In the genomic region with DNA sequence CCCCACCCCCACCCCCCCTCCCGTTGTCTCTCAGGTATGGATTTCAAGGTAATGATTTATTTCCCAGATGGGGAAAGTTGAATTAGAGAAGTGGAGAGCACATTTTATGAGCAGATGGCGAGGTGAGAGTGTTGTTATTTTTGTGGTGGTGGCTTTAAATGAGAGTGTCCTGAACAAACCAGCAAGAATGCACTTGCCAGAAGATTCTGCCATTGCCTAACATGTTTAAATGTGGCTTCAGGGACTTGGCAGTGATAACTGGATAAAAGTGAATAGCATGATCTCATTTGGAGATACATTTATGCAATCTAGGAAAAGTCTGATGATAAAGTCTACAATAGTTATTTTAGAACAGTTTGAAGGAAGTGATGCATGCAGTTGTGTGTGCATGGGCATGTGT, we compare ENCODE assay signal across 33 mouse cellular contexts. TPM values are rescaled to one million over a fixed set of nuclear protein-coding genes. Genes with fewer than 3 reads are reported as not detected.
DNase-seq lines count a peak whose midpoint lies in the region; ATAC-seq and TF ChIP-seq lines count a peak whose summit lies in the region.
"Had no signal": no experiment of that assay in that cellular context is flagged by ENCODE, and none has a peak within 500 bp of the region (broad histone marks: within the 10 kb centered on the region; RNA-seq: fewer than 3 reads in every experiment).

No protein-coding gene starts in this region.

- no peaks in the 10 kb centered on the region; the same call in 1 of the 2 replicates for H3K79me2 ChIP-seq in heart, adult 2 months (replicated peaks; ENCODE audit: control insufficient read depth, insufficient read depth, low read length)

- no peak for ATAC-seq in forebrain, embryonic 14.5 days
- ATAC-seq: activated CD4-positive, CD25-positive, alpha-beta regulatory T cell, adult 4 months; CD4-positive, CD25-positive, alpha-beta regulatory T cell, adult 4 months; forebrain, postnatal 0 days; inflammation-experienced regulatory T-cells, adult 6 months; midbrain, embryonic 15.5 days had no signal

- TF ChIP-seq CTCF in heart, adult 2 months (IDR thresholded peaks at IDR 0.05), result no peak
- no peak for TF ChIP-seq CTCF in layer of hippocampus, adult 2 months (conservative IDR thresholded peaks at IDR 0.05)

- no peak for DNase-seq in heart, adult 2 months
- DNase-seq in heart, postnatal 36 days, result no peak
- DNase-seq in layer of hippocampus, adult 2 months (ENCODE audit: low spot score in 2 of 2), result no peak
- no peak for DNase-seq in layer of hippocampus, adult 18-20 months (ENCODE audit: low spot score in 2 of 2)
- DNase-seq in adipocyte (ENCODE audit: low spot score), result peak; percentile 82
- peak; percentile 70 for DNase-seq in fat pad, adult 2 months (ENCODE audit: extremely low read depth, low read depth, low spot score)
- no peak for DNase-seq in forebrain, embryonic 14.5 days (ENCODE audit: low spot score)
- DNase-seq: adrenal gland, adult 8-10 months; cerebellum, adult 11 months; cerebellum, adult 9-10 months; cerebellum, postnatal 36 days; embryo, embryonic 11 days; forebrain, postnatal 0 days; gastrocnemius, postnatal 36 days; kidney, adult 11 months; kidney, postnatal 14 days; left cerebral cortex, postnatal 4 days; lung, adult 2 months; lung, postnatal 14 days; right cerebral cortex, adult 18-20 months; spleen, adult 18-20 months; thymus, adult 18-20 months; thymus, postnatal 25 days had no signal

- TF ChIP-seq EP300 in heart, adult 2 months (IDR thresholded peaks at IDR 0.05; ENCODE audit: insufficient read depth, low read depth, low read length), result no peak

- H3K27ac ChIP-seq in heart, adult 2 months, result peak overlapping the region; percentile 2
- 0 out of 2 replicates have a peak overlapping the region, but pooled peaks have one; percentile 4 for H3K27ac ChIP-seq in layer of hippocampus, adult 2 months
- H3K27ac ChIP-seq in forebrain, embryonic 14.5 days (ENCODE audit: low read depth, low read length), result no peak overlapping the region
- H3K27ac ChIP-seq: embryonic facial prominence, embryonic 12.5 days; forebrain, embryonic 10.5 days; hindbrain, embryonic 10.5 days; hindbrain, embryonic 15.5 days; liver, embryonic 14.5 days; midbrain, embryonic 10.5 days; midbrain, embryonic 15.5 days had no signal

- H3K9ac ChIP-seq in heart, adult 2 months (ENCODE audit: low read depth, low read length), result no peak overlapping the region
- no peak overlapping the region for H3K9ac ChIP-seq in forebrain, embryonic 14.5 days (ENCODE audit: low read length)
- H3K9ac ChIP-seq: embryonic facial prominence, embryonic 12.5 days; forebrain, postnatal 0 days; hindbrain, embryonic 15.5 days; liver, embryonic 14.5 days; midbrain, embryonic 15.5 days had no signal

- H3K9me3 ChIP-seq in forebrain, embryonic 14.5 days (replicated peaks; ENCODE audit: control insufficient read depth, low read length), result no peaks in the 10 kb centered on the region
- H3K9me3 ChIP-seq: embryonic facial prominence, embryonic 12.5 days; forebrain, embryonic 10.5 days; hindbrain, embryonic 10.5 days; hindbrain, embryonic 15.5 days; midbrain, embryonic 10.5 days; midbrain, embryonic 15.5 days had no signal

- H3K4me1 ChIP-seq in heart, adult 2 months (ENCODE audit: control insufficient read depth, insufficient read depth, low read length), result no peaks in the 10 kb centered on the region; the same call in 1 of the 2 replicates
- H3K4me1 ChIP-seq in forebrain, embryonic 14.5 days (ENCODE audit: control insufficient read depth, insufficient read depth, low read length), result no peaks in the 10 kb centered on the region
- H3K4me1 ChIP-seq: embryonic facial prominence, embryonic 12.5 days; forebrain, embryonic 10.5 days; midbrain, embryonic 10.5 days; midbrain, embryonic 15.5 days had no signal

- H3K27me3 ChIP-seq in heart, adult 2 months (ENCODE audit: control insufficient read depth, insufficient read depth, low read length), result no peaks in the 10 kb centered on the region
- no peaks in the 10 kb centered on the region for H3K27me3 ChIP-seq in forebrain, embryonic 14.5 days (replicated peaks; ENCODE audit: control insufficient read depth, insufficient read depth, low read length)
- H3K27me3 ChIP-seq: embryonic facial prominence, embryonic 12.5 days; hindbrain, embryonic 15.5 days; midbrain, embryonic 15.5 days had no signal

- peaks cover 36% of the 10 kb centered on the region for H3K36me3 ChIP-seq in heart, adult 2 months (ENCODE audit: control insufficient read depth, insufficient read depth, low read length)
- H3K36me3 ChIP-seq in forebrain, embryonic 14.5 days (ENCODE audit: control insufficient read depth, insufficient read depth, low read length), result peaks cover 87% of the 10 kb centered on the region

- H3K4me3 ChIP-seq in heart, adult 2 months, result no peak overlapping the region
- H3K4me3 ChIP-seq in layer of hippocampus, adult 2 months, result no peak overlapping the region
- no peak overlapping the region for H3K4me3 ChIP-seq in forebrain, embryonic 14.5 days (ENCODE audit: low read depth, low read length)
- H3K4me3 ChIP-seq: embryonic facial prominence, embryonic 12.5 days; forebrain, embryonic 10.5 days; hindbrain, embryonic 10.5 days; hindbrain, embryonic 15.5 days; midbrain, embryonic 10.5 days; midbrain, embryonic 15.5 days had no signal

- no peak overlapping the region for H3K4me2 ChIP-seq in forebrain, embryonic 14.5 days (ENCODE audit: low read length)
- H3K4me2 ChIP-seq: embryonic facial prominence, embryonic 12.5 days; hindbrain, embryonic 15.5 days; midbrain, embryonic 15.5 days had no signal

- intact Hi-C loops in heart, adult 2 months (cut with DNase I), result no loop called here
- intact Hi-C loops in heart, postnatal 36 days (cut with DNase I), result no loop called here

- 69% methylated on average over 2 of the region's 2 CpGs for WGBS in heart, adult 2 months
- WGBS in forebrain, embryonic 14.5 days, result 91% methylated on average over 2 of the region's 2 CpGs

- TF ChIP-seq POLR2A in heart, adult 2 months (IDR thresholded peaks at IDR 0.05; ENCODE audit: insufficient read depth, low read depth, low read length), result no peak

RNA-seq across cellular contexts. Expression of a gene that starts 37.6 kb away (rescaled TPM):
- 10 to 100 TPM; 32.7 to 38.3 TPM for total RNA-seq in heart, adult 2 months (2021)
- 41.5 and 51.9 TPM in 2 replicates for polyA plus RNA-seq in heart, adult 2 months (2012; rRNA removed)
- total RNA-seq in heart, postnatal 36 days (2021), result 10 to 100 TPM; 35.5 to 46.0 TPM
- 100 to 1,000 TPM; 130 to 140 TPM for total RNA-seq in layer of hippocampus, adult 2 months (2021)
- total RNA-seq in layer of hippocampus, adult 18-20 months (2021), result 100 to 1,000 TPM; 145 to 146 TPM
- polyA plus RNA-seq in forebrain, embryonic 14.5 days (2014; fragmentation: Nextera tagmentation; extraction: Ambion mirVana), result 47.6 and 61.2 TPM in 2 replicates

Comparison
In these comparisons a context has a peak if more than half of its experiments do, and no peak if none do; other contexts are left out.
1. DNase-seq: peak in adipocyte (single experiment) and fat pad, adult 2 months (single experiment); none in heart, adult 2 months (0 of 2), heart, postnatal 36 days (0 of 2), layer of hippocampus, adult 2 months (0 of 2), layer of hippocampus, adult 18-20 months (0 of 2) and forebrain, embryonic 14.5 days (single experiment).